In genomic region chr11:73175612-73176011, GRCm38 (mm10) we compare ENCODE assay signal across 7 mouse cellular contexts. TPM values are rescaled to one million over a fixed set of nuclear protein-coding genes. Genes with fewer than 3 reads are reported as not detected.
DNase-seq lines count a peak whose midpoint lies in the region; ATAC-seq and TF ChIP-seq lines count a peak whose summit lies in the region.

No protein-coding gene starts in this region.

- H3K4me2 ChIP-seq in hindbrain, embryonic 12.5 days (replicated peaks), result peak overlapping the region; percentile 68
- peak overlapping the region; percentile 51 for H3K4me2 ChIP-seq in limb, embryonic 15.5 days
- H3K4me2 ChIP-seq in myocyte (ENCODE audit: low read depth), result peak overlapping the region; percentile 98

- TF ChIP-seq CTCF in C2C12 (IDR thresholded peaks at IDR 0.05; ENCODE audit: control insufficient read depth, insufficient read depth, insufficient read length), result no peak

- no peaks in the 10 kb centered on the region for H3K27me3 ChIP-seq in C2C12 (ENCODE audit: control insufficient read depth, insufficient read depth, insufficient read length)
- H3K27me3 ChIP-seq in hindbrain, embryonic 12.5 days, result no peaks in the 10 kb centered on the region
- no peaks in the 10 kb centered on the region for H3K27me3 ChIP-seq in limb, embryonic 15.5 days
- H3K27me3 ChIP-seq in myocyte (ENCODE audit: control insufficient read depth, insufficient read depth, insufficient read length), result no peaks in the 10 kb centered on the region

- H3K9ac ChIP-seq in hindbrain, embryonic 12.5 days, result no peak overlapping the region
- H3K9ac ChIP-seq in limb, embryonic 15.5 days, result no peak overlapping the region

- H3K4me3 ChIP-seq in C2C12 (ENCODE audit: insufficient read depth, poor library complexity, severe bottlenecking) (peak overlapping the region; percentile 99), myocyte (peak overlapping the region; percentile 77)
- peak overlapping the region; percentile 65 for H3K4me3 ChIP-seq in hindbrain, embryonic 12.5 days
- H3K4me3 ChIP-seq in limb, embryonic 15.5 days, result peak overlapping the region; percentile 78

- DNase-seq in MN1 (ENCODE audit: low spot score), result peak; percentile 30
- no peak for DNase-seq in spleen, postnatal 10 days (ENCODE audit: low spot score in 2 of 2)
- DNase-seq in cerebellum, adult 18-20 months, result no peak

- ATAC-seq in hindbrain, embryonic 12.5 days (ENCODE audit: low FRiP score), result no peak
- no peak for ATAC-seq in limb, embryonic 15.5 days (ENCODE audit: insufficient number of reproducible peaks, low FRiP score, low TSS enrichment, low read depth)

- no peaks in the 10 kb centered on the region for H3K9me3 ChIP-seq in hindbrain, embryonic 12.5 days (replicated peaks)
- H3K9me3 ChIP-seq in limb, embryonic 15.5 days, result no peaks in the 10 kb centered on the region

- H3K36me3 ChIP-seq in C2C12 (ENCODE audit: control insufficient read depth, insufficient read depth), result peaks cover 46% of the 10 kb centered on the region
- H3K36me3 ChIP-seq in hindbrain, embryonic 12.5 days, result peaks cover 24% of the 10 kb centered on the region
- H3K36me3 ChIP-seq in limb, embryonic 15.5 days, result peaks cover 27% of the 10 kb centered on the region
- H3K36me3 ChIP-seq in myocyte (ENCODE audit: control insufficient read depth, insufficient read depth), result peaks cover 9% of the 10 kb centered on the region

- peaks cover 76% of the 10 kb centered on the region for H3K79me3 ChIP-seq in C2C12 (ENCODE audit: low read depth)

- TF ChIP-seq POLR2A in myocyte (IDR thresholded peaks at IDR 0.05; ENCODE audit: insufficient read length, low read depth), result no peak

- H3K4me1 ChIP-seq in hindbrain, embryonic 12.5 days, result peaks cover 32% of the 10 kb centered on the region
- H3K4me1 ChIP-seq in limb, embryonic 15.5 days, result peaks cover 43% of the 10 kb centered on the region

- H3K79me2 ChIP-seq in C2C12 (ENCODE audit: control insufficient read depth, insufficient read depth) (peaks cover 97% of the 10 kb centered on the region), myocyte (ENCODE audit: control insufficient read depth, insufficient read depth) (peaks cover 65% of the 10 kb centered on the region)

- WGBS in hindbrain, embryonic 12.5 days, result 45% methylated on average over 8 of the region's 8 CpGs
- 35% methylated on average over 8 of the region's 8 CpGs for WGBS in limb, embryonic 15.5 days

- H3ac ChIP-seq in C2C12 (ENCODE audit: control insufficient read depth, insufficient read length, low read depth) (peak overlapping the region; percentile 100), myocyte (ENCODE audit: control insufficient read depth, insufficient read length) (no peak overlapping the region)

- no peak overlapping the region for H3K27ac ChIP-seq in hindbrain, embryonic 12.5 days
- H3K27ac ChIP-seq in limb, embryonic 15.5 days, result no peak overlapping the region

TF ChIP-seq in C2C12, 6 proteins besides CTCF, POLR2A, EP300 and RAD21:
- TF ChIP-seq MAX (IDR thresholded peaks at IDR 0.05) (no peak), MYOG (IDR thresholded peaks at IDR 0.05; ENCODE audit: control insufficient read depth, extremely low read depth, insufficient read length) (no peak), FOSL1 (IDR thresholded peaks at IDR 0.05; ENCODE audit: insufficient read depth, low read length, poor library complexity, severe bottlenecking) (no peak), CEBPB (IDR thresholded peaks at IDR 0.05; ENCODE audit: low read depth) (no peak)

TF ChIP-seq in myocyte, 11 proteins besides CTCF, POLR2A, EP300 and RAD21:
- TF ChIP-seq REST (IDR thresholded peaks at IDR 0.05; ENCODE audit: insufficient read depth, insufficient read length) (no peak), CEBPB (IDR thresholded peaks at IDR 0.05; ENCODE audit: insufficient read depth, poor library complexity, severe bottlenecking) (0 out of 2 replicates have a peak, but pooled peaks have one; percentile 1)

RNA-seq across cellular contexts. Expression of gene Emc6, which starts 1.2 kb away (rescaled TPM):
- polyA plus RNA-seq in C2C12 (2012; fragmentation: generic; extraction: Trizol), result 71.6 TPM
- 110 and 111 TPM in 2 replicates for polyA plus RNA-seq in hindbrain, embryonic 12.5 days (2016; fragmentation: Nextera tagmentation; extraction: Ambion mirVana)
- 91.9 and 95.4 TPM in 2 replicates for polyA plus RNA-seq in limb, embryonic 15.5 days (2015; fragmentation: Nextera tagmentation; extraction: Ambion mirVana)
- polyA plus RNA-seq in myocyte (2012; fragmentation: generic; extraction: Trizol), result 68.2 TPM

RNA-seq across cellular contexts. Expression of gene Tax1bp3, which starts 1.3 kb away (rescaled TPM):
- polyA plus RNA-seq in C2C12 (2012; fragmentation: generic; extraction: Trizol) (159 TPM), myocyte (2012; fragmentation: generic; extraction: Trizol) (85.2 TPM)
- 204 and 205 TPM in 2 replicates for polyA plus RNA-seq in hindbrain, embryonic 12.5 days (2016; fragmentation: Nextera tagmentation; extraction: Ambion mirVana)
- 217 and 224 TPM in 2 replicates for polyA plus RNA-seq in limb, embryonic 15.5 days (2015; fragmentation: Nextera tagmentation; extraction: Ambion mirVana)

RNA-seq across cellular contexts. Expression of gene P2rx5, which starts 15.4 kb away (rescaled TPM):
- polyA plus RNA-seq in C2C12 (2012; fragmentation: generic; extraction: Trizol) (1.0 TPM), myocyte (2012; fragmentation: generic; extraction: Trizol) (3.5 TPM)
- 0.31 and 0.43 TPM in 2 replicates for polyA plus RNA-seq in hindbrain, embryonic 12.5 days (2016; fragmentation: Nextera tagmentation; extraction: Ambion mirVana)
- polyA plus RNA-seq in limb, embryonic 15.5 days (2015; fragmentation: Nextera tagmentation; extraction: Ambion mirVana), result 1.2 and 2.0 TPM in 2 replicates

RNA-seq across cellular contexts. Expression of gene Ctns, which starts 23.2 kb away (rescaled TPM):
- polyA plus RNA-seq in C2C12 (2012; fragmentation: generic; extraction: Trizol), result 4.2 TPM
- polyA plus RNA-seq in hindbrain, embryonic 12.5 days (2016; fragmentation: Nextera tagmentation; extraction: Ambion mirVana), result 25.5 and 25.6 TPM in 2 replicates
- 22.0 and 24.6 TPM in 2 replicates for polyA plus RNA-seq in limb, embryonic 15.5 days (2015; fragmentation: Nextera tagmentation; extraction: Ambion mirVana)
- 11.6 TPM for polyA plus RNA-seq in myocyte (2012; fragmentation: generic; extraction: Trizol)

RNA-seq across cellular contexts. Expression of gene Shpk, which starts 23.6 kb away (rescaled TPM):
- polyA plus RNA-seq in C2C12 (2012; fragmentation: generic; extraction: Trizol) (0.28 TPM), myocyte (2012; fragmentation: generic; extraction: Trizol) (1.3 TPM)
- 2.4 TPM in 2 replicates for polyA plus RNA-seq in hindbrain, embryonic 12.5 days (2016; fragmentation: Nextera tagmentation; extraction: Ambion mirVana)
- polyA plus RNA-seq in limb, embryonic 15.5 days (2015; fragmentation: Nextera tagmentation; extraction: Ambion mirVana), result 2.8 and 3.0 TPM in 2 replicates
